Mouse (Mus musculus) CD4-positive, CD25-positive, alpha-beta regulatory T cell, adult 2 months (primary cell): ENCODE measurements around the gene Asap2.
"Not testable (repeated sequence)": the region's sequence is repeated elsewhere in the genome, so short reads cannot be mapped to it uniquely, and the experiment has no call there.

Source experiments
- DNase-seq: peaks from one replicate; pipeline ENCODE4 v3.0.0-alpha.2; 2012; ENCODE audit warnings: low read depth, low spot score

Gene Asap2

GRCm38 (mm10) chr12:20990132-20990531 is at the start of gene Asap2:
TSS of gene Asap2 (plus strand) at chr12:20990459.
- DNase-seq = peak; percentile 2

- DNase-seq = not testable (repeated sequence)
Measured at GRCm38 (mm10) chr12:20947051-20947997, 42.9 kb upstream of the Asap2 start.

GRCm38 (mm10) chr12:20990579-20990978 is 320 bp downstream of the Asap2 start:
- peak; percentile 2 for DNase-seq

- DNase-seq = peak; percentile 0
Measured at GRCm38 (mm10) chr12:21030875-21031274, 40.6 kb downstream of the Asap2 start.

- DNase-seq = not testable (repeated sequence)
Measured at GRCm38 (mm10) chr12:21046716-21047115, 56.5 kb downstream of the Asap2 start.

- peak; percentile 73 for DNase-seq
Measured at GRCm38 (mm10) chr12:21075731-21076130, 85.5 kb downstream of the Asap2 start.

GRCm38 (mm10) chr12:21090168-21090567 is 99.9 kb downstream of the Asap2 start:
- peak; percentile 69 for DNase-seq

- DNase-seq = not testable (repeated sequence)
Measured at GRCm38 (mm10) chr12:21092446-21092845, 102.2 kb downstream of the Asap2 start.

GRCm38 (mm10) chr12:21097806-21098325 is 107.6 kb downstream of the Asap2 start:
- DNase-seq = not testable (repeated sequence)

GRCm38 (mm10) chr12:21111116-21111475 is 120.8 kb downstream of the Asap2 start:
- peak; percentile 41 for DNase-seq

GRCm38 (mm10) chr12:21111476-21112452 is 121.5 kb downstream of the Asap2 start:
- peak; percentile 89 for DNase-seq

GRCm38 (mm10) chr12:21112453-21112857 is 122.2 kb downstream of the Asap2 start:
- peak; percentile 56 for DNase-seq

GRCm38 (mm10) chr12:21119446-21119845 is 129.2 kb downstream of the Asap2 start:
- DNase-seq = no peak

GRCm38 (mm10) chr12:21122818-21123217 is 132.6 kb downstream of the Asap2 start:
- DNase-seq = no peak

- no peak for DNase-seq
Measured at GRCm38 (mm10) chr12:21123647-21124046, 133.4 kb downstream of the Asap2 start.

GRCm38 (mm10) chr12:21125675-21126470 is 135.6 kb downstream of the Asap2 start:
- DNase-seq = no peak

- DNase-seq = no peak
Measured at GRCm38 (mm10) chr12:21126516-21126915, 136.3 kb downstream of the Asap2 start.

GRCm38 (mm10) chr12:21128930-21129869 is 138.9 kb downstream of the Asap2 start:
- DNase-seq = no peak

- DNase-seq = no peak
Measured at GRCm38 (mm10) chr12:21130274-21130823, 140.1 kb downstream of the Asap2 start.
